Mouse (Mus musculus) lung, embryonic 15.5 days (tissue): ENCODE results near the gene Nr1i2. TPM values are rescaled to one million over a fixed set of nuclear protein-coding genes. Genes with fewer than 3 reads are reported as not detected.

Source experiments
- polyA plus RNA-seq: library from polyadenylated mRNA; unstranded; fragments of >200 nt; fragmentation: Nextera tagmentation; extraction: Ambion mirVana; gene quantifications from 2 replicates; pipeline ENCODE4 v1.2.1, GENCODE M21; 2015

The Nr1i2 gene
- polyA plus RNA-seq, 1 experiment from 2014 or later = 0.05 TPM

Other genes with a start within 250 kb of the Nr1i2 start
- gene Gsk3b, start 205.8 kb downstream of the Nr1i2 start, polyA plus RNA-seq = 51.1 and 52.7 TPM in 2 replicates
- 0.65 and 0.69 TPM in 2 replicates for gene Maats1, start 47.3 kb upstream of the Nr1i2 start, polyA plus RNA-seq
- 120 and 130 TPM in 2 replicates for gene Cox17, start 52.2 kb upstream of the Nr1i2 start, polyA plus RNA-seq
- gene Gm21987, start 52.2 kb upstream of the Nr1i2 start, polyA plus RNA-seq = not detected in 2 replicates
- 10.3 and 10.8 TPM in 2 replicates for gene Popdc2, start 67.4 kb upstream of the Nr1i2 start, polyA plus RNA-seq
- gene Pla1a, start 138.3 kb upstream of the Nr1i2 start, polyA plus RNA-seq = 0.66 and 0.74 TPM in 2 replicates
- gene Adprh, start 157.9 kb upstream of the Nr1i2 start, polyA plus RNA-seq = 91.7 and 93.7 TPM in 2 replicates
- 0.29 and 0.39 TPM in 2 replicates for gene Cd80, start 160.7 kb upstream of the Nr1i2 start, polyA plus RNA-seq
- gene Timmdc1, start 227.8 kb upstream of the Nr1i2 start, polyA plus RNA-seq = 23.4 and 23.5 TPM in 2 replicates